In genomic region chr11:103722040-103722481, GRCm38 (mm10) we compare ENCODE assay signal across 9 mouse cellular contexts. TPM values are rescaled to one million over a fixed set of nuclear protein-coding genes. Genes with fewer than 3 reads are reported as not detected.
A peak's percentile ranks its signal among the peaks of the same experiment; 100 is the strongest.
DNase-seq lines count a peak whose midpoint lies in the region; ATAC-seq lines count a peak whose summit lies in the region.
"Had no signal": no experiment of that assay in that cellular context is flagged by ENCODE, and none has a peak within 500 bp of the region (broad histone marks: within the 10 kb centered on the region; RNA-seq: fewer than 3 reads in every experiment).

No protein-coding gene starts in this region.

- peak overlapping the region; percentile 38 for H3K4me3 ChIP-seq in heart, embryonic 16.5 days (ENCODE audit: low read length)
- peak overlapping the region; percentile 17 for H3K4me3 ChIP-seq in intestine, embryonic 15.5 days (replicated peaks)
- H3K4me3 ChIP-seq in midbrain, embryonic 13.5 days (replicated peaks): no peak overlapping the region

- H3K27ac ChIP-seq in heart, embryonic 16.5 days (ENCODE audit: low read length): no peak overlapping the region
- 0 out of 2 replicates have a peak overlapping the region, but pooled peaks have one; percentile 22 for H3K27ac ChIP-seq in intestine, embryonic 15.5 days
- H3K27ac ChIP-seq in midbrain, embryonic 13.5 days: peak overlapping the region; percentile 56

- H3K4me2 ChIP-seq in heart, embryonic 16.5 days (ENCODE audit: low read depth, low read length): peak overlapping the region; percentile 71
- H3K4me2 ChIP-seq in intestine, embryonic 15.5 days (replicated peaks): peak overlapping the region; percentile 54
- peak overlapping the region; percentile 45 for H3K4me2 ChIP-seq in midbrain, embryonic 13.5 days (replicated peaks)

- DNase-seq in heart, postnatal 14 days: no peak
- peak; percentile 20 for DNase-seq in embryo, embryonic 9.5 days (ENCODE audit: extremely low spot score)
- no peak for DNase-seq in testis, postnatal 14 days (ENCODE audit: low spot score)
- DNase-seq in layer of hippocampus, adult 11-12 months (ENCODE audit: low spot score): no peak

- H3K9me3 ChIP-seq in heart, embryonic 16.5 days (replicated peaks; ENCODE audit: control insufficient read depth, low read length): no peaks in the 10 kb centered on the region
- no peaks in the 10 kb centered on the region for H3K9me3 ChIP-seq in intestine, embryonic 15.5 days
- H3K9me3 ChIP-seq in midbrain, embryonic 13.5 days: no peaks in the 10 kb centered on the region

- 18% methylated on average over 9 of the region's 9 CpGs for WGBS in heart, embryonic 16.5 days
- 14% methylated on average over 9 of the region's 9 CpGs for WGBS in intestine, embryonic 15.5 days
- 17% methylated on average over 9 of the region's 9 CpGs for WGBS in midbrain, embryonic 13.5 days

- H3K9ac ChIP-seq in heart, embryonic 16.5 days (ENCODE audit: low read length): peak overlapping the region; percentile 57
- H3K9ac ChIP-seq in intestine, embryonic 15.5 days: peak overlapping the region; percentile 10; the same call in 1 of the 2 replicates
- H3K9ac ChIP-seq in midbrain, embryonic 13.5 days (replicated peaks): peak overlapping the region; percentile 41

- peaks cover 6% of the 10 kb centered on the region; the same call in 1 of the 2 replicates for H3K4me1 ChIP-seq in heart, embryonic 16.5 days (ENCODE audit: control insufficient read depth, insufficient read depth, low read length)
- peaks cover 11% of the 10 kb centered on the region for H3K4me1 ChIP-seq in intestine, embryonic 15.5 days (replicated peaks)
- peaks cover 26% of the 10 kb centered on the region for H3K4me1 ChIP-seq in midbrain, embryonic 13.5 days (replicated peaks)

- H3K36me3 ChIP-seq in heart, embryonic 16.5 days (ENCODE audit: control insufficient read depth, insufficient read depth): no peaks in the 10 kb centered on the region
- no peaks in the 10 kb centered on the region for H3K36me3 ChIP-seq in intestine, embryonic 15.5 days
- H3K36me3 ChIP-seq in midbrain, embryonic 13.5 days: no peaks in the 10 kb centered on the region

- ATAC-seq in heart, embryonic 16.5 days (replicated peaks; ENCODE audit: extremely low read depth, insufficient read depth, low FRiP score): no peak; the same call in 1 of the 2 replicates
- ATAC-seq in intestine, embryonic 15.5 days: peak; percentile 58
- peak; percentile 81 for ATAC-seq in midbrain, embryonic 13.5 days
- ATAC-seq in granulocyte monocyte progenitor cell, adult 5-6 weeks (replicated peaks; ENCODE audit: poor library complexity, severe bottlenecking): no peak

- H3K27me3 ChIP-seq in heart, embryonic 16.5 days (ENCODE audit: control insufficient read depth, insufficient read depth, low read length): no peaks in the 10 kb centered on the region
- no peaks in the 10 kb centered on the region for H3K27me3 ChIP-seq in intestine, embryonic 15.5 days (replicated peaks)
- H3K27me3 ChIP-seq in midbrain, embryonic 13.5 days: no peaks in the 10 kb centered on the region

- intact Hi-C loops in heart, postnatal 14 days (cut with DNase I): no loop called here

RNA-seq across cellular contexts. Expression of gene Gosr2, which starts 24.4 kb away (rescaled TPM):
- 61.5 and 62.0 TPM in 2 replicates for polyA plus RNA-seq in heart, embryonic 16.5 days (2015; fragmentation: Nextera tagmentation; extraction: Ambion mirVana)
- 10 to 100 TPM; 41.2 to 43.1 TPM for total RNA-seq in heart, postnatal 14 days (2021)
- polyA plus RNA-seq in intestine, embryonic 15.5 days (2015; fragmentation: Nextera tagmentation; extraction: Ambion mirVana): 65.3 and 70.7 TPM in 2 replicates
- polyA plus RNA-seq in midbrain, embryonic 13.5 days (2015; fragmentation: Nextera tagmentation; extraction: Ambion mirVana): 90.5 and 96.1 TPM in 2 replicates
- 48.8 and 57.1 TPM in 2 replicates for total RNA-seq in granulocyte monocyte progenitor cell, adult 5-6 weeks (2014; fragmentation: Nextera tagmentation)
- total RNA-seq in granulocyte monocyte progenitor cell, adult 5-6 weeks (2017): 46.3 and 51.3 TPM in 2 replicates

RNA-seq across cellular contexts. Expression of gene Wnt9b, which starts 27.6 kb away (rescaled TPM):
- polyA plus RNA-seq in heart, embryonic 16.5 days (2015; fragmentation: Nextera tagmentation; extraction: Ambion mirVana): 0.27 and 0.41 TPM in 2 replicates
- total RNA-seq in heart, postnatal 14 days (2021): under 1 TPM; 0.80 to 0.84 TPM
- 0.04 and 0.08 TPM in 2 replicates for polyA plus RNA-seq in intestine, embryonic 15.5 days (2015; fragmentation: Nextera tagmentation; extraction: Ambion mirVana)
- 0.50 and 0.52 TPM in 2 replicates for polyA plus RNA-seq in midbrain, embryonic 13.5 days (2015; fragmentation: Nextera tagmentation; extraction: Ambion mirVana)
- not detected in 2 replicates for total RNA-seq in granulocyte monocyte progenitor cell, adult 5-6 weeks (2014; fragmentation: Nextera tagmentation)
- not detected in 2 replicates for total RNA-seq in granulocyte monocyte progenitor cell, adult 5-6 weeks (2017)
- total RNA-seq: neutrophil, adult 5-6 weeks had no signal

RNA-seq across cellular contexts. Expression of gene Wnt3, which starts 51.9 kb away (rescaled TPM):
- not detected in 2 replicates for polyA plus RNA-seq in heart, embryonic 16.5 days (2015; fragmentation: Nextera tagmentation; extraction: Ambion mirVana)
- not detected for total RNA-seq in heart, postnatal 14 days (2021)
- 0.31 and 0.49 TPM in 2 replicates for polyA plus RNA-seq in intestine, embryonic 15.5 days (2015; fragmentation: Nextera tagmentation; extraction: Ambion mirVana)
- 15.7 and 18.6 TPM in 2 replicates for polyA plus RNA-seq in midbrain, embryonic 13.5 days (2015; fragmentation: Nextera tagmentation; extraction: Ambion mirVana)
- not detected in 2 replicates for total RNA-seq in granulocyte monocyte progenitor cell, adult 5-6 weeks (2014; fragmentation: Nextera tagmentation)
- not detected in 2 replicates for total RNA-seq in granulocyte monocyte progenitor cell, adult 5-6 weeks (2017)
- total RNA-seq: neutrophil, adult 5-6 weeks had no signal

Comparison
In these comparisons a context has a peak if more than half of its experiments do, and no peak if none do; other contexts are left out.
1. ATAC-seq: peak in intestine, embryonic 15.5 days (single experiment) and midbrain, embryonic 13.5 days (single experiment); none in heart, embryonic 16.5 days (single experiment) and granulocyte monocyte progenitor cell, adult 5-6 weeks (single experiment).
2. RNA of gene Wnt3, which starts 51.9 kb away (polyA plus RNA-seq): 15.7 to 18.6 TPM in midbrain, embryonic 13.5 days; 0.31 to 0.49 TPM in intestine, embryonic 15.5 days and not detected in heart, embryonic 16.5 days; every median in the first group is over 10 times any median in the second.
3. Peak in every context shown above with its lines, with median percentiles within 50 percentile points of each other: H3K4me2 ChIP-seq and H3K9ac ChIP-seq.